Mouse (Mus musculus) brain, embryonic 14.5 days (tissue): ENCODE results near the gene Gga1.

Experiments used
- CTCF ChIP-seq: fragments of 200-500 bp; IDR thresholded peaks from 2 replicates; pipeline ENCODE4 v1.5.1; 2012; ENCODE audit warnings: inconsistent platforms, mild to moderate bottlenecking, moderate library complexity, borderline replicate concordance; ENCODE audit not compliant: insufficient read depth, insufficient read length; ENCODE audit errors: extremely low read depth
- POLR2A ChIP-seq: fragments of 200-500 bp; IDR thresholded peaks from 2 replicates; pipeline ENCODE4 v1.6.1; 2012; ENCODE audit warnings: mild to moderate bottlenecking, inconsistent platforms, borderline replicate concordance; ENCODE audit not compliant: poor library complexity, insufficient read depth, insufficient read length, severe bottlenecking; ENCODE audit errors: extremely low read depth

DNA sequence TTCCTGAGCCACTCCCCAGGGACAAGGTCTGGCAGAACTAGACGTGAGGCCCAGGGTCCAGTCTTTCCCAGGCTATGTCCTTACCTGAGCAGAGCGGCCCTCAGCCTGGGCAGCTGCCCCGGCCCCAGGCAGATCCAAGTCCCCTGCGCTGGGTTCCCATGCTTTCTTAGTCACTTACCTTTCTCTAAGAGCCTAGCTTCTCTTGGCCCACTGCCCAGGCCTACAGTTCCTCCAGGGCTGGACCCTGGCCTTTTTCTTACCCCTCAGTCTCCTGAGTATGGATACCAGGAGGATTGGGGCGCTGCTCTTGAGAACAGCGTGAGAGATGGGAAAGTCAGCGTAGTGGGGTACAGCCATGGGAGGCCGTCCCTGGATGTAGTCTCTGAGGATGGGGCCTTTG is 3.4 kb downstream of the Gga1 start:
- TF ChIP-seq POLR2A, result no peak
- TF ChIP-seq CTCF, result no peak
